Mouse (Mus musculus): ENCODE measurements around the gene Ptprd. TPM values are rescaled to one million over a fixed set of nuclear protein-coding genes. Genes with fewer than 3 reads are reported as not detected.

Ptprd gene
- total RNA-seq, 4 experiments from 2014 or later = 270 to 296 (median 280) TPM

GRCm38 (mm10) chr4:77586222-77586621, 625.5 kb downstream of the Ptprd start:
- DNase-seq (ENCODE audit: low spot score in 2 of 2) = no peak

DNA sequence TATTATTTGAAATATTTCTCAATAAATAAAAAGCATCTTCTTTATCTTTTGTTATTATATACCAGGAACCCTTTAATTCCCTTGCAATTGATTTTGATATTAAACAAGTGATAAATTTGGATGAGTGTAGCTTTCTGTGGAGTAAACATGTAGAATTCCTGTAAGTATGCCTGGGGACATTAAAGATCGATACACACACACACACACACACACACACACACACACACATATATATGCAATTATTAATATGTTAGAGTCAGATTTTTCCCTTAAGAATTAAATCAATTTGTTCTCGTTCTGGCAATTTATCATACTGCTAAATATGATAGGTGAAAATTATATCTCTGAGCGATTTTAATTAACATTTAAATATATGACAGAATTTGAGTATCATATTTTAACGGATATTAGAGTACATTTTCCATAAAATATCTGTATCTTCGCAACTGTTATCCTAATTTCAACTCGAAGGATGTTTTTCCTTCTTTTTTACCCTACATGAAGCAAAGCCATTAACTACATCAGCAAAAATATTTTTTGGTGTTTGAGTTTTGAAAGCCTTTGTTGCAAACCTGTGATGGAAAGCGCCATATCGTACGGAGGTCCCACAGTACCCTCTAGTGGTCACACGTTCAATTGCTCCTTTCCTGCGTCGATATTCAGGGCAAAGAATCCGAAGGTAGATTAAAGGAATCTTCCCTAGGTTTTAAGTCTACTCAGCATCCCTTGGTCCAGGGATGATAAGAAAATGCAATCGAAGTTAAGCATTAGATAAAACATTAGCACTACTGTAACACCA, 653.2 kb downstream of the Ptprd start:
- no peak for DNase-seq (ENCODE audit: low spot score in 2 of 2)

GRCm38 (mm10) chr4:77555841-77556240, 655.9 kb downstream of the Ptprd start:
- DNase-seq (ENCODE audit: low spot score in 2 of 2) = no peak

GRCm38 (mm10) chr4:77537843-77538242, 673.9 kb downstream of the Ptprd start:
- DNase-seq (ENCODE audit: low spot score in 2 of 2) = no peak

DNA sequence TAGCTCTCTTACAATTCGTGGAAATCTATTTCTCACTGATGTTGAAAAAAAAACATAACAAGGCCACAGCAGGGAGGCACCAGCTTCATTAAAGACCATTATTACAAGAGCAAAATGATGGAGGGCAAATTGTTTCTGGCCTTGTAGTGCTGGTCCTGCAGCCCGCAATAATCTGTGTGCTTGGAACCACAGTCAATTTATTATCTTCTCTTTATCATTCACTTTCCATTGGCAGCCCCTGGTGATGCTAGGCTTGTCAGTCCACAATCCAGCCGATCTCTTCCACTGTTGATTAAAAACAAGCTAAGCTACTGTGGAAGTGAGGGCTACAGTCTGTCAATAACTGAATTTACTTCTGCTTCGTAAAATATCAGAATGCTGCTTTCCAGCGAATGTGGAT, 674.4 kb downstream of the Ptprd start:
- no peak for DNase-seq (ENCODE audit: low spot score in 2 of 2)

GRCm38 (mm10) chr4:77535601-77536000, 676.2 kb downstream of the Ptprd start:
- DNase-seq (ENCODE audit: low spot score in 2 of 2) = no peak

GRCm38 (mm10) chr4:77534553-77534952, 677.2 kb downstream of the Ptprd start:
- DNase-seq (ENCODE audit: low spot score in 2 of 2) = no peak

DNA sequence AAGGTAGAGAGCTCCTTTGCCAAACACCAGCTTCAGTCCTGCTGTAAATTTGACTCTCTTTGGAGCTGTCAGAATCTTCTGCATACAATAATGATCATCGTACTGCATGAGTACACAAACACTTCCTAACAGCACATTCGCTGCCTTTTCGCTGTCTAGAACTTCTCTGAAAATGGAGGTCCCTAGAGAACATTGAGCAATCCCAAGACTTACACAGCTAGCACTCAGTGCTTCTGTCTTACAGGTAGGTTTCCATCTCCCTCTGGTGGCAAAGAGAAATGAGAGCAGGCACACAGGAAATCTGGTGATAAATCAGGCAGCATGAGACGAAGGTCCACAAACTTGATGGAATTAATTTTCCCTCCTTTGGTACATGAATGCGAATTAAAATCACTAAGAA, 692.6 kb downstream of the Ptprd start:
- DNase-seq (ENCODE audit: low spot score in 2 of 2) = no peak

DNA sequence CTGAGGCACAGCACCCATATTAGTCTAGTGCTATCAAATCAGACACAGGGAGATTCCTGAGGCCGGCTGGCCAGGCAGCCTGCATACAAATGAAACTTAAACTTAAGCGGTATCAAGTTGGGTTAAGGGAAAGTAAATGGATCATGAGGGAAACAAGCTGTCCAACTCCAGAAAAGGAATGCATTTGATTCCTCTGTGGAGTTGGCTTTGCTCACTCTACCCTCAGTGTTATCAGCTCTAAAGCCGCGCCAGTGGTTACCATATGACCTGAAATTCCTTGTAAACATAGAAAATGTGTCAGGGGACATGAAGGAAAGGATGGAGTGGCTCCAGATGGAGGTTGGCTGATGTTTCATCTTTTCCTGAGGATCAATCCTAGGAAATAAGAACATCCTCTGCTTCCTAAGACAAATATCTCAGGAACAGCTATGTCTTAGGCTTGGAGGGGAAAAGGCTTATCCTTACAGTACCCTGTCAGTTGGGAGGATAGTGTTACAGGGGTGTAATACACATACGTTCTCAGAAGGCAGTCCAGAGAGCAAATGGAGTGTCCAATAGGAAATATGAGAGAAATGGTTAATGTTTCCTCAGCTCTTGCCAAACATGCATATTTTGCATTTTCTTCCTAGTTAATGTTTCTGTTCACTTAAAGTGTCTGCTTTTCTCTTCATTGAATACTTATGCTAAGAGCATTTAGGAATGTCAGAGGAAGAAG, 697.7 kb downstream of the Ptprd start:
- DNase-seq (ENCODE audit: low spot score in 2 of 2) = no peak

DNA sequence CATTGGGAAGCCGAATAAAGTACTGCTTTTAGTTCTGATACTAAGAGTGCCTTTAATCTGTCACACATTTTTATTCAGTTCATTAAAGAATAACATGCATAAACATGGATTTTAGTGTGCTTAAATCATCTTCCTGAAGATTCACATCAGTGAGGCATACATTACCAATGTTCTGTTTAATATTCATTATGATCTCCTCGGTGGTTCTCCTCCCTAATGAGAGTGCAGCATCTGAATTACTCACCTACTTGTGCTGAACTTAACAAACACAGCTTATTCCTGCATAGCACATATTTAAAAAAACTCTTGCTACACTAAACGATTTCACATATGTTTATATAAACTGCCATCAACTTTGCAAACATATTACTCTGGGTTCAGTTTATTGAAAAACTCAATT, 698.7 kb downstream of the Ptprd start:
- no peak for DNase-seq (ENCODE audit: low spot score in 2 of 2)

GRCm38 (mm10) chr4:77454049-77454448, 757.7 kb downstream of the Ptprd start:
- DNase-seq (ENCODE audit: low spot score in 2 of 2) = peak in 1 of 2 experiments; percentile 32

DNA sequence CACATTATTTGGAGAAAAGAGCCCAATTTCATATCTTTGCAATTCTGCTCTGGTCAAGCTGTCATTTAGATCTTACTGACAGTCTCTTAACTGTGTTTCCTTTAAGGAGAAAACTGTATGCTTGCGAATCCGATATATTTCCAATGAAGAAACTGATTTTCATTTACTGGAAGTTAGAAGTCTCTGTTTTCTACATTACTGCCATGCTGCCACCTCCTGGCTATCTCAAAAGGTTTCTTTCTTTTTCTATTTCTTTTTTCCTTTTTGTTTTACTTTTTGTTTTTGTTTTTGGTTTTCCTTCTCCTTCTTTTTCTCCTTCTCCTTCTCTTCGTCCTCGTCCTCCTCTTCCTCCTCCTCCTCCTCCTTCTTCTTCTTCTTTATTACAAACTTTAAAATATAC, 812.6 kb downstream of the Ptprd start:
- DNase-seq (ENCODE audit: low spot score in 2 of 2) = no peak

DNA sequence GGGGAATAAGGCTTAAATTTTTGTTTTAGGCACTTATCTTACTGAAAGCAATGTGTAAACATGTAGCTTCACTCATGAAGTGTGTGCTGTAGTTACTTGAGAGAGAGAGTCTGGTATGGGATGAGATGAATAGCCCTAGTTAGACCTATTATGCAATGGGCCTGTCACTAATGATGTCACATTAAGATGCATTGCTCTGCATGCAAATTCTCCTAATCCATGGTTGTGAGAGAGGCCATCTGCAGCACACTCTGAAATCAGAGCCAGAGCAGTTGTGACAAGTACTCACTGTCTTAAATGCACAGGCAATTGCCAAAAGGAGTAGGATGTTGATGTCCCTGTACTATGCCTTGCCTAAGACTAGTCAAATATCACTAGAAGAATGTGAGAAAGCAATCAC, 850.0 kb downstream of the Ptprd start:
- no peak for DNase-seq (ENCODE audit: low spot score in 2 of 2)

DNA sequence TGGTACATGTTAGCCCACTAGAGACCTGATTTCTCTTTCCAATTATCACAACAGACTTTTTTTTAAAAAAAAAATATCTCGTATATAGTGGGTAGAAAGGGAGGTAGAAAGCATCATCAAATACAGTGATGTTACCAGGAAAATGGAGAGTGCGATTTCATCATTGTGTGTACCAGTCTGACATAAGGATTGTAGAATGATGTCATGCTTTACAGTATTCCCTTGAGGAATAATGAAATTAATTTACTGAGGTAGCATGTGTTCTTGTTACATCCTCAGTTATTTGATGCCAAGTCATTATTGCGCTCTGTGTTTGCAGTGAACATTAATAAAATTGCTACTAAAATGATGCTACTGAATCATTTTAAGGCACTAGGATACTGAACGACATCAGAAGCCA, 884.6 kb downstream of the Ptprd start:
- no peak for DNase-seq (ENCODE audit: low spot score in 2 of 2)

GRCm38 (mm10) chr4:77317060-77317680, 894.6 kb downstream of the Ptprd start:
- no peak for DNase-seq (ENCODE audit: low spot score in 2 of 2)

DNA sequence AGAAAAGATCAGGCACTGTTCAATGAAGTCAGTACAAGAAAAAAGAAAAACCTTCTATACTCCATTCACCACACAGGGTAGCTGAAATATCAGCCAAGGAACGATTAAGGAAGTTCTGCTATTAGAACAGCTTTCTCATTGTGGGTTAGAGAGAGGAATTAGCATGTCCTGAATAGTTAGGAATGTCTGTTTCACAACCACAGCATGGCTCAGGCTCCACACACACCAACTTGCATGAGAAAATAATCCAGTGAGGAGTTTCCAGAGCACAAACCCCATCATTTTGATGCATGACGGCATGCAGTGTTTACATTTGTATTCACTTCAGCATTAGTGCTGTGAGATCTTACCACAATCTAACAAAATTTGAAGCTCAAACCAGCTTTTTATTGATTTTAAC, 895.1 kb downstream of the Ptprd start:
- no peak for DNase-seq (ENCODE audit: low spot score in 2 of 2)

- DNase-seq (ENCODE audit: low spot score in 2 of 2) = no peak
Observed at GRCm38 (mm10) chr4:77310127-77310788, 901.5 kb downstream of the Ptprd start.

- no peak for DNase-seq (ENCODE audit: low spot score in 2 of 2)
Observed at GRCm38 (mm10) chr4:77283423-77283822, 928.3 kb downstream of the Ptprd start.

- no peak for DNase-seq (ENCODE audit: low spot score in 2 of 2)
Observed at GRCm38 (mm10) chr4:77277913-77278312, 933.8 kb downstream of the Ptprd start.

- DNase-seq (ENCODE audit: low spot score in 2 of 2) = no peak
Observed at GRCm38 (mm10) chr4:77259972-77260290, 951.8 kb downstream of the Ptprd start.

- DNase-seq (ENCODE audit: low spot score in 2 of 2) = no peak
Observed at GRCm38 (mm10) chr4:77259250-77259971, 952.4 kb downstream of the Ptprd start.

Data from left cerebral cortex, adult 8-10 months (tissue).